Mouse (Mus musculus) monocyte, adult 59 days (primary cell): ENCODE measurements around the gene Epha3. TPM values are rescaled to one million over a fixed set of nuclear protein-coding genes. Genes with fewer than 3 reads are reported as not detected.

Experiments used
- total RNA-seq, 2 experiments: library from RNA; stranded (reverse); gene quantifications; one replicate each; pipeline ENCODE4 v1.2.4; 2023

Epha3 gene
- not detected for total RNA-seq

DNA sequence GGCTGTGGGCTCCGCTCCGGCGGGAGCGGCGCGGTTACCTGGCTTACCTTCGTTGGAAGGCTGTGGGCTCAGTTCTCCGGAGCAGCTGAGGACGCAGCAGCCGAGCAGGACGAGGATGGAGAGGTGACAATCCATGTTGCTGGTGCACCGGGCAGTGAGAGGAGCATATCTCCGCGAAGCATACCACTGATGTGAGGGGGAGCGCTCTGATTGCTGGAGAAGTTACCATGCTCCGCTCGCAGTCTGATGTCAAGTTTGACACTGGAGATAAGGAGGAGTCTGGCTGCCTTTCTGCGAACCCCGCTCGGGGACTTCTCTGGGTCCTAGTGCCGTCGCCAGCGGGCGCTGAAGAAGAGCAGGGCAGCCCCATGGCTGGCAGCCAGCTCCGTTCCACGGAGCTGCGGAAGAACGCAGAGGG lies at the start of gene Epha3:
Epha3 (minus strand) TSS at position 263 of the 418 bp plus-strand sequence.

